Mouse (Mus musculus) cerebral cortex, adult 2 months (tissue): ENCODE results near the gene Kcnip4.

Source experiments
- WGBS: fragments of 180-500 bp; shearing (Covaris S2); methylation state at CpG from one replicate; pipeline ENCODE4 v1.1.7; 2018; 5-methylcytosine and 5-hydroxymethylcytosine counted together

The Kcnip4 gene

GRCm38 (mm10) chr5:48840971-48841370, 683.7 kb downstream of the Kcnip4 start:
- WGBS: 73% methylated on average over 2 of the region's 2 CpGs

GRCm38 (mm10) chr5:48795526-48795925, 729.2 kb downstream of the Kcnip4 start:
- WGBS: 31% methylated on average over 1 of the region's 1 CpGs

- WGBS: 76% methylated on average over 1 of the region's 1 CpGs
Measured at GRCm38 (mm10) chr5:48779376-48779775, 745.3 kb downstream of the Kcnip4 start.

DNA sequence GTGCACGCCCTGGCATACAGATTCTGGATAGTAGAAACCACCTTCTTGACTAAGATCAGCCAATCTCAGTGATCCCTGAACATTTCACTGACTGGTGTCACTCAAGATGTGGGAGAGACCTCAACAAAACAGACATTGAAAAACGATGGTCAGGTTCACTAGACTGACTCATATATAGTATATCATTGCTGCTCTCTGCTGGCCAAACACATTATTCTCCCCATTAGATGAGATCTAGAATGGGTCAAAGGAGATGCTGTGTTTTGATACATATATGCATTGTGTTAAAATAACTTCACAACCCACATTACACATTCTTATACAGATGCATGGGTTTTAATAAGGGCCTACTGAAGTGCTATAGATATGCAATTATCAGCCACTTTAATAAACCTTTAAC, 787.1 kb downstream of the Kcnip4 start:
- WGBS: 49% methylated on average over 2 of the region's 2 CpGs

DNA sequence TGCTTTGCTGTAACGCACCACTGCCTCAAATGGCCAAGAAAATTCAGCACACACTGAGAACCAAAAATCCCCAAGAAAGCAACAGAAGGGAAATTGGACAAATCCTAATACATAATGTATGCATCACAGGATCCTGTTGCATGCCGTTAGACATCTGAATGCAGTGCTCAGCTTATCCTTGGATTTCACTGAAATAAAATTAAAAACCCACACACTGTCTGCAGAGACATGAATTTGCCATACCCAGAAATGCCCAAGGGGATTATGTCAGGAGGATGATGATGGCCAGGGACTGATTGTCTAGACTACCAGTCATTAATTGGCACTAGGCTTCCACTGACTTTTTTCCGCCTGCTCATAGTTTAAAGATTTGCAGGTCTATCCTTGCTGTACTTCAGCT, 818.7 kb downstream of the Kcnip4 start:
- 70% methylated on average over 3 of the region's 3 CpGs for WGBS

DNA sequence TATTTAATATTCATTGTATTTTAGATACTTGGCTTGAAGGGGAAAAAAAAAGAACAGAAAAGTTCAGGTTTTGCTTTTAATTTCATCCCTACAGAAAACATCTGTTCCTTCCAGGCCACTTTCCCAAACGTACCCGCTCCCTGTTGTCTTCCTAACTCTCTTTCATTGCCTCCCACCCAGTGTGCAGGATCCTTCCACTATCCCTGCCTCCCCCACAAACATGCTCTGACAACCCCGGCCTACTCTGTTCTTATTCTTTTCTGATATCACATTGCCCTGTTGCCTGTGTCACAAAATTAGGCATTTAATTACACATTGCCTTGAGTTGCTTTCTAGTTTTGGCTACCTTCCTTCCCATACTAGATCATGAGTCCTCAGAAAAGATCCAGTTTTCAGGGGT, 837.6 kb downstream of the Kcnip4 start:
- 57% methylated on average over 3 of the region's 3 CpGs for whole genome bisulfite sequencing

DNA sequence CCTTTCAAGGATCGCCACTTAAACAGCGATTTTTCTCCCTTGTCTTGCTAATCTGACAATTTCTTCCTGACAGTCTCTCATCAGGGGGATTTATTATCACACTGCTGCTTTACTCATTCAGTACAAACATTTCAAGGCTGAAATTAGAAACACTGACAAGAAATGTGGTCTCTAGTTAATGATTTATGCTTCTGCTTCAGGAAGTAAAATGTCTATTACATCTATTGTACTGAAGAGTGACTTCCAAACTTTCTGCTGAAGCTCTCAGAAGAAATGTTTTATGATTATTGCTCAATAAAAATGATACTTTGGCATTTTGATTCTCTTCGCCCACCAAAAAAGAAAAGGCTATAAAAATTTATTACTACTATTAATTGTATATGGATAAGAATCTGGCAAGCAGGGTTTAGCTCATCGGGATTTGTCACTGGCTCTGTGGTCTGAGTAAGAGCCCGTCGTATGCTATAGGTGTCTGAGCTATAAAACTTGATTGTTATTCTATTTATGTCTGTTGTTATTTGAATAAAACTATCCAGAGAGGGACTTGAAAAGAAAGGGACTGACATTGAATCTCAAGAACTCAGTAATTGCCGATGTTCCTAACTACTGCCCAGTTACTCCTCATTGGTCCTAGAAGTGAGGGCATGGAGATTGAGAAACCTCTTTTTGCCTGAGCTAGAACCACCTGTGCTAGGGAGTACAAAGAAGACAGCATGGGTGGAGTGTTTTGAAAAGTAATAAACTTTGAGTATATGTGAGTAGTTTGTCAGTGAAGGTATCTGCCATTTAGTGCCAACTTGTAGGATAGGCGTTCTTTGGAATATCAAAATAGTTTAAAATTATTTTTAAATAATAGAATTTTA, 844.7 kb downstream of the Kcnip4 start:
- 91% methylated on average over 8 of the region's 8 CpGs for WGBS

GRCm38 (mm10) chr5:48662504-48662903, 862.2 kb downstream of the Kcnip4 start:
- 75% methylated on average over 3 of the region's 3 CpGs for WGBS

GRCm38 (mm10) chr5:48659975-48660374, 864.7 kb downstream of the Kcnip4 start:
- WGBS: 91% methylated on average over 3 of the region's 3 CpGs

DNA sequence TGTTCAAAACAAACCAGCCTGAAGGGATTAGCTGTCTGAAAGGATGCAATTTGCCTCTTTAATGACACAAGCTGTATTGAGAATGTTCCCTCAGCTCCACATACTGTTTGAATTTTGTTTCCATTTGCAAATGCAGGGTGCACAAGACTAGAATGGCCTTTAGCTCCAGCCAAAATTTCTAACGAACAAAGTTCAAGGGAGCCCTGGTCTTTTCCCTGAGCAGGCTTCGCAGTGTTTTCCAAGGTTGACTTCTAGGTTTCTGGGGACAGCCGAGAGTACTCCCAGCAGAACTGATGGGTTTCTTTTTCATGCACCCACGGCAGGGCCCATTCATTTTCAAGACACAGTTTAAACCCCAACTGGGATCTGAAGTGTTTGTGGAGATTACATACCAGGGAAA, 874.2 kb downstream of the Kcnip4 start:
- WGBS: 64% methylated on average over 4 of the region's 4 CpGs

DNA sequence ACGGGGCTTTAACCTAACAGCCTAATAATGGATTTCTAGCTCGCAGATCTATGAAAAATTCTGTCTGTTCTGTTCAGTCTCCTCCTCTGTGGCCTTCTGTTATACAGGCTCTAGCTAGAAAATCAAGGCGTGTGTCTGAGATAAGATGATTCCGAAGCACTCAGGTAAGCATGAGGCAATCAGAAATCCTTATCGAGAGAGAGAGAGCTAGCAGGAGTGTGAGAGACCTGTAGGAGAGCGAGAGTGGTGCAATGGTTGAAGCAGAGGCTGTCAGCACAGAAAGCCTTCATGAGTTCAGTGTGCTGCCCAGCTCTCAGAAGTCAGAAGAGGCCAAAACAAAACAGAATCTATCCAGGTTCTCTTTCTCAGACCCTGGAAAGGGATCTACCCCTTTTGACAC, 888.0 kb downstream of the Kcnip4 start:
- 92% methylated on average over 6 of the region's 6 CpGs for WGBS

DNA sequence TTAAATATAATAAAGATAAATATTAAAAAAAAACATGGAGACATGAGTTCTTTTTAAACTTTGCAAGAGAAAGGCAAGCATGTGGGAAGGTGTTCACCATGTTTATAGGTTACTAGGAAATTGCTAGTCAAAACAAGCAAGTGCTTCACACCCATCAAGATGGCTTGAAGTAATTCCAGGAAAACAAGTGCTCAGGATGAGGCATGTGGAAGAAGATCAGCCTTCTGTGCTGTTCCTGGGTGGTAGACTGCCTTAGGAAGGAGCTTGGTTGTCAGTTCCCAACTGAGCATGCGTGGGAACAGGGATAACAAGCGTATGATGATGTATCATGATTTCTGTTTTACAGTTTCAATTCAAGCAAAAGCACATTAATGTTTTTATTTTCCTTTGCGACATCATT, 891.1 kb downstream of the Kcnip4 start:
- 79% methylated on average over 3 of the region's 3 CpGs for WGBS

DNA sequence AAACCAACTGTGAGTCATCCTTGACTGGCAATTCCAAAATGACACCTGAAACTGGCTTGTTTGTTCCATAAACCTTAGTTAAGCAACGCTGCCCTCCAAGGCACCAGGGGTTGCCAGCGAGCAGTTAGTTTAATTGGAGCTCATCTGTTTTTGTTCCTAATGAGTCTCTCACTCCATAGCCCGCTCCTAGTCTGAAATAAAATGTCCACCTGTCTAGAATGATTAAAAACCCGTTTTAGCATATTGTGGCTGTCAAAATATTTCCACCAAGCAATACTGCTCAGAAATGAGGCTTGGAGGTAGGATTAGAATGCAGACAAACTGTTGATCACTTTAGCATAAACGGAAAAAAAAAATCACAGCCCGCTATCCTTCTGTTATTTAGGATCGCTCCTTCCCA, 901.3 kb downstream of the Kcnip4 start:
- WGBS: 59% methylated on average over 7 of the region's 7 CpGs

- WGBS: 86% methylated on average over 5 of the region's 5 CpGs
Measured at GRCm38 (mm10) chr5:48606916-48607315, 917.8 kb downstream of the Kcnip4 start.

- 66% methylated on average over 9 of the region's 9 CpGs for WGBS
Measured at GRCm38 (mm10) chr5:48606281-48606680, 918.4 kb downstream of the Kcnip4 start.

DNA sequence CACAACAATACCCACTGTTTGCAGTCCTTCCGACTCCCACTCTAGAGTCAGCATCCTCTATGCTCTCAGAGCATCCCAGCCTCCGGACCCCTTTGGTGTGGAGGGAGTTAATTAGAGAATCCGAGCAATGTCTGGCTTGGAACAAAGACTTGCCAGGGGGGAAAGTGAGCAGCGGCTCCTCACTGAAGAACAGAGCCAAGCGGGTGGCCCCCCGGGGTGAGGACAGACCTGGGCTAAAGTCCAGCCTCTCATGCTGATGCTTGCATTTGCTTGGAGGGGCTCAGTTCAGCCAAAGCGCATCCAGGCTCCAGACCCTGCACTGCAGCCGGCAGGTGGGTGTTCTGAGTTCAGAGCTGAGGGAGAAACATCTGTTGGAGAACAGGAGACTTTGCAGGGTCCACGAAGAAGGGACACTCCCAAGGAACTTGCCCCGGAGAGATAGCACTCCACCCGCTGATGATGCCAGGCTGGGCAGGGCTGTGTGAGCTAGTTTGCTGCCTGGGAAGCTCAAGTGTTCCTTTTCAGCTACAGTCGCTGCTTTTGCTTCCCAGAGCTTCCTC, 925.1 kb downstream of the Kcnip4 start:
- 7% methylated on average over 12 of the region's 12 CpGs for WGBS

- 84% methylated on average over 1 of the region's 1 CpGs for WGBS
Measured at GRCm38 (mm10) chr5:48583431-48583830, 941.3 kb downstream of the Kcnip4 start.

- WGBS: 70% methylated on average over 3 of the region's 3 CpGs
Measured at GRCm38 (mm10) chr5:48563996-48564587, 960.6 kb downstream of the Kcnip4 start.

DNA sequence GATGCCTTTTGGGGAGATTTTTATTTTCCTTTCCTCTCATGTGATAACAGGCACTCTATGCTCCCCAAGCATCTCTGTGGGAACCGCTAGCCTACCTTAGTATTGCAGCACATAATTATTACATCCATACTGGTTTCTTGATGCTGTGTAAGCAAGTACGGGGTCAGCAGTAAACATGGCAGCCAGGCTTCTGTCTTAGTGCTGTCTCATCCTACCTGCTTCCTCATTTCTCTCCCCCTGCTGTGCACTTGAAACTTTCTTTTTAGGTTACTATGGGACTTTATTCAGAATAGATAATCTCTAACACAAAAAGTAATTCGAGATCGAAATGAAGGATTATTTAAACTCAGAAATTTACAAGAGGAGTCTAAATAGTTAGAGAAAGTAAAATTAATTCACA, 973.0 kb downstream of the Kcnip4 start:
- 87% methylated on average over 4 of the region's 4 CpGs for WGBS

DNA sequence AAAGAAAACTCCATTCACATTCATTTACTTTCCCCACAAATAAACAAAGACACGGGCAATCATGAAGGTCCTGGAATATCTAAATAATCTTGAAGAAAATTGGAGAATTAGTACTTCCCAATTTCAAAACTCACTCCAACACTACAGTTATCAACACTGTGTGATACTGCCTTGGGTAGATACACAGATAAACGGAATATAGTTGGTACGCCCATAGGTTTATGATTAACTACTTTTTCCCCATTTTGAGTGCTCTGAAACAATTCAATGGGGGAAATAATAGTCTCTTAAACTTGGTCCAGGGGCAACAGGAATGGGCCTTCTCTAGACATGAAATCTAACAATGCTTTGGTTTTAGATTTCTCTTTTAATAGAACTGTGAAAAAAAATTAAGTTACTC, 978.9 kb downstream of the Kcnip4 start:
- WGBS: 93% methylated on average over 3 of the region's 3 CpGs

DNA sequence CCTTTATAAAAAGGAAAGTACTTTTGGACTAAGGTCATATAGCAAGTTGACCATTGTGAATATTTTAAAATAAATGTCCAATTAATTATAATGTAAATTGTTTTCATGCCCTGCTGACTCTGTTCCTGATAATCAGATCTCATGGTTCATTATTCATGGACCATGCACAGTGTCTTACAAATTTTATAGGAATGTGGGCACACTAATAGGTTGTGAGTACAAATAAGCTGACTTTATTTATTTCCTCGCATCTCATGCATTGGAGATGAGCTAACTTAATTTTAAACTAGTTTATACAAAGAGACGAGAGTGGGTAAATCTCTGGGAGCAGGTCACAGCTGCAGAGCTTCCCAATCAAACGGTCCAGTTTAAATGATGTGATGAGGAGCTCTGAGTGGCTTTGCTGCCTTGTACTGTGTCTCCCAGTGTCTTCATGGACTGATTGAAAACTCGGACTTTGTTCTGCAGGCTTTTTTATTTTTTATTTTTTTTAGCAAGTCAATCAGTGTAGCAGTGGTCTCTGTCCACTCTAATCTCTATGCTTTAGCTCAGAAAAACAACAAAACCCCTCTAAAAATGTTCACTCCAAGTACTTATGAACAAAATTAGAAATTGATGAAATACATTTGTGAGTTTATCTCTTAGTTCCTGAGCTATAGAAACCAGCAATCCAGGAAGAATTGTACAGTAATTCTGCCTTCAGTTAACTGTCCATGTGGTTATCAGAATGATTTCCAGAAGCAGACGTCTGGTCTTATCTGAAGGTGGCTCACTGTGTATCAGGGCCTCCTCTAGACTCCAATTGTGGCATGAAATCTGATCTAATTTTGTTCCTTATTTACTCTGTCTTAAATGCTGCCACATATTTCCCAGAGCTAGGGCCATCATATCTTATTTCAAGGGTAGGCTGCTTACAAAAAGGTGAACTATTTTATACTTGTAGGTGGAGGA, 979.6 kb downstream of the Kcnip4 start:
- WGBS: 62% methylated on average over 5 of the region's 5 CpGs

GRCm38 (mm10) chr5:48518035-48518434, 1006.7 kb downstream of the Kcnip4 start:
- WGBS: 61% methylated on average over 4 of the region's 4 CpGs
